Mouse (Mus musculus): ENCODE results near the gene Smap2. TPM values are rescaled to one million over a fixed set of nuclear protein-coding genes. Genes with fewer than 3 reads are reported as not detected.

Gene Smap2
- polyA plus RNA-seq, 1 experiment from 2014 or later: 19.2 TPM

DNA sequence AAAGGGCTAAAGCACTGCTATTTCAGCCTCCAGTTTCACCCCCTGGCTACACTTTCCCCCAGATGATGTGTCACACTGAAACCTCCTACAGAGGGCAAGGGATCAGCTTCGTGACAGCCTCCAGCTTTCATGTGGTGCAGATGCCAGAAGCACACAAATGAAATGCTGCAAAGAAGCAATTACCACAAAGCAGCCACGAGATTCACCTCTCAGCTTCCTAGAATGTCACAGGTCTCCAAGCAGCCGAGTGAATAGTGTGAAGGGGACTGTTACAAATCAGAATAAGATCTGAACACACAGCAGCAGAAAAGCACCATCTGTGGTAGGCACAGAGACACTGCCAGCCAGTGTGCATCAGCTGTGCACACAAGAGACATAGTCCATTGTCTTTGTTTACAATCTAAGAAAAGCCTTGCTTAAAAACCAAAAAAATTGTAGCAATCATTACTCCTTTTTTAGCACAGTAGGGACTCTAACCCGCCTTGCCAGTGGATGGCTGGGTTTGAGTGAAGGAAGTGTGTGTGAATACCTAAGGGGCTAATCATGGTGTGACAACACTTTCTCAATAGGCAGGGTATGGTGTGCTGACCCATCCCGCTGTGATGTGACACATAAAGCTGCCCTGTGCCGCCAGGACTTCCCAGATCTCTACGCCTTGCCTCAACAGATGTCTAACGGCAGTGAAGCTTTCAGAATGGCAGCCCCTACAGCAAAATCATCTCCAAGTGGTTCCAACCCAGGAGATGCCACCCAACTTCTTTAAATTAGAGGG lies 14.5 kb downstream of the Smap2 start:
- H3K4me1 ChIP-seq (ENCODE audit: insufficient read depth): peaks cover 21% of the 10 kb centered on the region
- no peaks in the 10 kb centered on the region for H3K36me3 ChIP-seq (ENCODE audit: insufficient read depth)
- H3K4me2 ChIP-seq: peak overlapping the region; percentile 1; the same call in 1 of the 2 replicates
- no peak overlapping the region for H3K9ac ChIP-seq
- no peaks in the 10 kb centered on the region for H3K9me3 ChIP-seq (ENCODE audit: low read depth, low read length)
- TF ChIP-seq CTCF (IDR thresholded peaks at IDR 0.05; ENCODE audit: low read depth): no peak
- peak; percentile 74 for DNase-seq
- H3K27me3 ChIP-seq (ENCODE audit: insufficient read depth, low read length): no peaks in the 10 kb centered on the region
- 17% methylated on average over 8 of the region's 8 CpGs for WGBS
- H3K27ac ChIP-seq (ENCODE audit: low read depth): peak overlapping the region; percentile 6; the same call in 1 of the 2 replicates
- H3K4me3 ChIP-seq (ENCODE audit: low read depth, low read length): no peak overlapping the region
- ATAC-seq (ENCODE audit: insufficient read depth): peak; percentile 80

- Histone ChIP-seq H3K9ac (no peak overlapping the region), H3K27me3 (ENCODE audit: insufficient read depth, low read length) (no peaks in the 10 kb centered on the region), H3K27ac (ENCODE audit: low read depth) (no peak overlapping the region), H3K36me3 (ENCODE audit: insufficient read depth) (no peaks in the 10 kb centered on the region), H3K4me3 (ENCODE audit: low read depth, low read length) (no peak overlapping the region), H3K4me2 (no peak overlapping the region), H3K4me1 (ENCODE audit: insufficient read depth) (peaks cover 21% of the 10 kb centered on the region), H3K9me3 (ENCODE audit: low read depth, low read length) (no peaks in the 10 kb centered on the region)
- DNase-seq (peak; percentile 69), ATAC-seq (ENCODE audit: insufficient read depth) (peak; percentile 70; the same call in 1 of the 2 replicates)
- no peak for TF ChIP-seq CTCF (IDR thresholded peaks at IDR 0.05; ENCODE audit: low read depth)
- WGBS: 22% methylated on average over 1 of the region's 1 CpGs
Measured at GRCm38 (mm10) chr4:121001659-121002058, 15.4 kb downstream of the Smap2 start.

DNA sequence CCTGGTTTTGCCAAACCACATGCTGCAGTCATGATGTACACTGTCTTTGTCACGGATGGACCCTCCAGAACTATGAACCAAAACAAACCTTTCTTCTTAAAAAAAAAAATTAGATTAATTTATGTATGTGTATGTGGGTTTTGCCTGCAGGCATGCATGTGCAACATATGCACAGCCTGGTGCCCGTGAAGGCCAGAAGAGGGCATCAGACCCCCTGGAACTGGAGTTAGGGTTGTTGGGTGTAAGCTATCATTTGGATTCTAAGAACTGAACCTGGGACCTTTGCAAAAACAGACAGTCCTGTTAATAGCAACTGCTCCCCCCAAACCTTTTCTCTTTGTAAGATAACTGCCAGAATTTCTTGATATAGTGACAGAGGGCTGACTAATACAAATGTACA lies 16.0 kb downstream of the Smap2 start:
- H3K9me3 ChIP-seq (ENCODE audit: low read depth, low read length): no peaks in the 10 kb centered on the region
- no peaks in the 10 kb centered on the region for H3K36me3 ChIP-seq (ENCODE audit: insufficient read depth)
- H3K27me3 ChIP-seq (ENCODE audit: insufficient read depth, low read length): no peaks in the 10 kb centered on the region
- H3K4me1 ChIP-seq (ENCODE audit: insufficient read depth): peaks cover 25% of the 10 kb centered on the region
- 80% methylated on average over 2 of the region's 2 CpGs for WGBS
- TF ChIP-seq CTCF (IDR thresholded peaks at IDR 0.05; ENCODE audit: low read depth): no peak
- H3K4me3 ChIP-seq (ENCODE audit: low read depth, low read length): no peak overlapping the region
- ATAC-seq (ENCODE audit: insufficient read depth): no peak
- no peak overlapping the region for H3K9ac ChIP-seq
- H3K27ac ChIP-seq (ENCODE audit: low read depth): no peak overlapping the region
- no peak for DNase-seq
- H3K4me2 ChIP-seq: no peak overlapping the region

GRCm38 (mm10) chr4:120995911-120996310 lies 21.1 kb downstream of the Smap2 start:
- H3K27me3 ChIP-seq (ENCODE audit: insufficient read depth, low read length): no peaks in the 10 kb centered on the region
- no peak overlapping the region for H3K9ac ChIP-seq
- ATAC-seq (ENCODE audit: insufficient read depth) (no peak), DNase-seq (peak; percentile 70)
- H3K4me2 ChIP-seq: no peak overlapping the region
- no peak for TF ChIP-seq CTCF (IDR thresholded peaks at IDR 0.05; ENCODE audit: low read depth)
- H3K36me3 ChIP-seq (ENCODE audit: insufficient read depth): no peaks in the 10 kb centered on the region
- no peaks in the 10 kb centered on the region for H3K9me3 ChIP-seq (ENCODE audit: low read depth, low read length)
- H3K4me1 ChIP-seq (ENCODE audit: insufficient read depth): peaks cover 7% of the 10 kb centered on the region
- no peak overlapping the region for H3K4me3 ChIP-seq (ENCODE audit: low read depth, low read length)
- WGBS: 42% methylated on average over 1 of the region's 1 CpGs
- no peak overlapping the region for H3K27ac ChIP-seq (ENCODE audit: low read depth)

GRCm38 (mm10) chr4:120993025-120993424 lies 24.0 kb downstream of the Smap2 start:
- WGBS: 88% methylated on average over 1 of the region's 1 CpGs
- Histone ChIP-seq H3K27ac (ENCODE audit: low read depth) (no peak overlapping the region), H3K27me3 (ENCODE audit: insufficient read depth, low read length) (no peaks in the 10 kb centered on the region), H3K4me3 (ENCODE audit: low read depth, low read length) (no peak overlapping the region), H3K4me1 (ENCODE audit: insufficient read depth) (peaks cover 7% of the 10 kb centered on the region), H3K4me2 (no peak overlapping the region), H3K36me3 (ENCODE audit: insufficient read depth) (no peaks in the 10 kb centered on the region), H3K9ac (no peak overlapping the region), H3K9me3 (ENCODE audit: low read depth, low read length) (no peaks in the 10 kb centered on the region)
- DNase-seq: no peak
- no peak for ATAC-seq (ENCODE audit: insufficient read depth)
- no peak for TF ChIP-seq CTCF (IDR thresholded peaks at IDR 0.05; ENCODE audit: low read depth)

- H3K27ac ChIP-seq (ENCODE audit: low read depth): no peak overlapping the region
- DNase-seq (no peak), ATAC-seq (ENCODE audit: insufficient read depth) (no peak)
- H3K27me3 ChIP-seq (ENCODE audit: insufficient read depth, low read length): no peaks in the 10 kb centered on the region
- H3K4me1 ChIP-seq (ENCODE audit: insufficient read depth): peaks cover 7% of the 10 kb centered on the region
- H3K4me2 ChIP-seq: no peak overlapping the region
- 84% methylated on average over 2 of the region's 2 CpGs for WGBS
- TF ChIP-seq CTCF (IDR thresholded peaks at IDR 0.05; ENCODE audit: low read depth): no peak
- H3K9me3 ChIP-seq (ENCODE audit: low read depth, low read length): no peaks in the 10 kb centered on the region
- H3K9ac ChIP-seq: no peak overlapping the region
- no peak overlapping the region for H3K4me3 ChIP-seq (ENCODE audit: low read depth, low read length)
- no peaks in the 10 kb centered on the region for H3K36me3 ChIP-seq (ENCODE audit: insufficient read depth)
Measured at GRCm38 (mm10) chr4:120992284-120992683, 24.8 kb downstream of the Smap2 start.

DNA sequence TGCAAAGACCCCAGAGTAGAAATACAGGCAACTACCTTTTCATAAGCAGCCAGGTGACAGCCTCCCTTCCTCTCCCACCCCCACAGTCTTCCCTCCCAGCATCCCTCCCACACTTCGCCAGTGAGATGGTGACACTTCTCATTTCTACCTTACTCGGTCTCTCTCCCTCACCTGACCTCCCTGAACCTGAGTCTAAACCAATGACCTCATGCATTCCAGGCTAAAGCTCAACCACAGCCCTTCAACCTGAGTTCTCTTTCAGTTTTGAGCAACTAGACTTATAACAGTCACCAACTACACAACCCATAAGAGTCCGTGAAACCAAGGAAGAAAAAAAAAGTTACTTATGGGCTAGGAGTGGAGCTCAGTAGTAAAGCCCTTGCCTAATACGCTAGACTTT lies 29.7 kb downstream of the Smap2 start:
- TF ChIP-seq CTCF (IDR thresholded peaks at IDR 0.05; ENCODE audit: low read depth): no peak
- no peaks in the 10 kb centered on the region for H3K27me3 ChIP-seq (ENCODE audit: insufficient read depth, low read length)
- no peak for DNase-seq
- no peaks in the 10 kb centered on the region for H3K4me1 ChIP-seq (ENCODE audit: insufficient read depth)
- H3K4me2 ChIP-seq: no peak overlapping the region
- H3K36me3 ChIP-seq (ENCODE audit: insufficient read depth): peaks cover 7% of the 10 kb centered on the region; the same call in 1 of the 2 replicates
- H3K4me3 ChIP-seq (ENCODE audit: low read depth, low read length): no peak overlapping the region
- no peak overlapping the region for H3K9ac ChIP-seq
- no peak overlapping the region for H3K27ac ChIP-seq (ENCODE audit: low read depth)
- 63% methylated on average over 4 of the region's 4 CpGs for WGBS
- H3K9me3 ChIP-seq (ENCODE audit: low read depth, low read length): no peaks in the 10 kb centered on the region
- ATAC-seq (ENCODE audit: insufficient read depth): no peak

Measured in lung, embryonic 14.5 days (tissue).